Mouse (Mus musculus): ENCODE measurements around the gene Diablo.

Diablo gene

DNA sequence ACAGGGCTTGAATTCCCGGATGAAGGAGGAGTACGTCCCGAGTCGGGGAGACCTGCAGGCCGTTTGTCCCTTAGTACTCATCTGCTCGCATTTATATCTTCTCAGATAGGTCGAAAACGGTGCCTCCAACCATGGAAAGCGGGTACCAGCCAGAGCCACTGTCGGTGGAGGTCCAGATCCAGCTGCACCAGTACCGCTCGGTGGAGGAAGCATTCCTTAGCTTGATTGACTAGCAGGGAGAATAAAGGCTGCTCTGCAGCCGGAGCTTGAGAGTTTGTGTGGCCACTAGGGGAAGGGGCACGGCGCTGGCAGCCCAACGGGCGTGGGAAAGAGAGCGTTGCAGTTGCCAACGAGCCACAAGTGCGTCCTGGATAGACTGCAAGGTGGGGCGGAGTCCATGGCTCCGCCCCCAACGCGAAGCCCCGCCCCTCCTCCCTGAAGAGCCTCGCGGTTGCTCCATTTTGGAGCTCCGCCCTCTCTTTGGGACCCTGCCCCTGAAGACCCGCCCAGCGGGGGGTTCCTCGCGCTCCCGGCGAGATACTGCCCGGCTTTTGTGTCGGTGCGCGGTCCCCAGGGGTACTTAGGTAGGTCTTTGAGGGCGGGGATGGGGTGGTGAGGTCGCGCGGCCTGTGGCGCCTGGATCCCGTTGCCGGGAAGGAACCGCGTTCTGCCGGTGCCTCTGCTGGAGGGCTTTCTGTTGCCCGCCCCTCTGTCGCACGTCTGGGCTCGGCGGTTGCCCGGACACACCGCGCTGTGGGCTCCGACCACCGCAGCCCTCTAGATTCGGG lies 15.8 kb downstream of the Diablo start:
- in situ Hi-C loops (cut with MboI; ENCODE audit: unreplicated experiment in 2 of 2), result no loop called here

DNA sequence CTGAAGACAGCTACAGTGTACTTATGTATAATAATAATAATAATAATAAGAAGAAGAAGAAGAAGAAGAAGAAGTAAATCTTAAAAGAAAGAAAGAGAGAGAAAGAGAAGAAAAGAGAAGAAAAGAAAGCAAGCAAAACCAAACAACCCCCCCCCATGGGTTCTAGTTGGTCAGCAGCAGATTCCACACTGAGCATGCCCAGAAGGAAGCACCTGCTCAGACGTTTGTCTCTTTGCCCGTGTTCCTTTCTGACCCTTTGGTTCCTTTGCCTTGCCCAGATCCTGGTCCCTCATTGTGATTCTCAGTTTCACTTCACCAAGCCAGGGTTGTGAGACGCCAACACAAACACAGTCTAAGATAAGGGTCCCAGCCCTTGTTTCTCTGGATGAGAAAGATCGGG lies 22.0 kb downstream of the Diablo start:
- in situ Hi-C loops (cut with MboI; ENCODE audit: unreplicated experiment in 2 of 2), result no loop called here

DNA sequence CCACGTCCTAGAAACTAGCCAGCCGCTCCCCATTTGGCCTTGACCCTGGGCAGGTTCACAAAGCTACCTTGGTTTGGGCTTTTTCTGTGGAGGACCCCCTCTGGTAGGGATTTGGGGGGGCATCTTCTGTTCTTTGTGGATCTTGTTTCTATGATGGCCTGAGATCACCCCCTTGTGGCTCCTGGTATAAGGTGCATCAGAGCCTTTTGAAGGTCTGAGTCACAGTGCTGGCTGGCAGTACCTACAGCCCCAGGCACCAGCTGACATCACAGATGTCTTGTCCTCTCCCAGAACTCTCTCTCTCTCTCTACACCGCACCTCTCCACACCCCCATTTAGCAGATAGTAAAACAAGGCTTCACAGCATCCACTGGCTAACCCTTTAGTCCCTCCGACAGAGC lies 24.3 kb downstream of the Diablo start:
- in situ Hi-C loops (cut with MboI; ENCODE audit: unreplicated experiment in 2 of 2), result loop anchor here (5.0 kb wide), 1 partner anchor 57 kb away; no protein-coding TSS in a partner anchor

DNA sequence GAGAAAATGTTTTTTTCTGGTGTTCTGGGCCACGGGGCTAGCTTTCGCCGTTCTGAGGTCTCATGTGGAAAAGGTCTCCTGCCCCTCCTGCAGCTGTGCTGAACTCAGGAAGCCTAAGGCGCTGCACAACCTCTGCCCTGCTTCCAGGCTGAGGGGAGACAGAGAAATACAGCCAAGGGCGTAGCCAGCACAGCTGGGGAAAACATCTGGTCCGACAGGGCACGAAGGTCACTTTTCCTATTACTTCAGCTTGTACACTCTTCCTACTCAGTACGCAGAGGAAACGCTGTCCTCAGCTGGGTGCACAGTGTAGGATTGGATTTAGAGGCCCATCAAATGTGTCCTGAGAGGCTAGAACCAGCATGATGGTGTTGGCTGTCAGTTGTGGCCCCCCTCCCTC lies 34.0 kb downstream of the Diablo start:
- in situ Hi-C loops (cut with MboI; ENCODE audit: unreplicated experiment in 2 of 2), result no loop called here

- in situ Hi-C loops (cut with MboI; ENCODE audit: unreplicated experiment in 2 of 2), result no loop called here
Measured at GRCm38 (mm10) chr5:123489112-123489785, 34.7 kb downstream of the Diablo start, which contains the start of the genes Lrrc43 and Il31. Gene Lrrc43 (plus strand): TSS chr5:123489305. Gene Il31 (minus strand): TSS chr5:123489489.

DNA sequence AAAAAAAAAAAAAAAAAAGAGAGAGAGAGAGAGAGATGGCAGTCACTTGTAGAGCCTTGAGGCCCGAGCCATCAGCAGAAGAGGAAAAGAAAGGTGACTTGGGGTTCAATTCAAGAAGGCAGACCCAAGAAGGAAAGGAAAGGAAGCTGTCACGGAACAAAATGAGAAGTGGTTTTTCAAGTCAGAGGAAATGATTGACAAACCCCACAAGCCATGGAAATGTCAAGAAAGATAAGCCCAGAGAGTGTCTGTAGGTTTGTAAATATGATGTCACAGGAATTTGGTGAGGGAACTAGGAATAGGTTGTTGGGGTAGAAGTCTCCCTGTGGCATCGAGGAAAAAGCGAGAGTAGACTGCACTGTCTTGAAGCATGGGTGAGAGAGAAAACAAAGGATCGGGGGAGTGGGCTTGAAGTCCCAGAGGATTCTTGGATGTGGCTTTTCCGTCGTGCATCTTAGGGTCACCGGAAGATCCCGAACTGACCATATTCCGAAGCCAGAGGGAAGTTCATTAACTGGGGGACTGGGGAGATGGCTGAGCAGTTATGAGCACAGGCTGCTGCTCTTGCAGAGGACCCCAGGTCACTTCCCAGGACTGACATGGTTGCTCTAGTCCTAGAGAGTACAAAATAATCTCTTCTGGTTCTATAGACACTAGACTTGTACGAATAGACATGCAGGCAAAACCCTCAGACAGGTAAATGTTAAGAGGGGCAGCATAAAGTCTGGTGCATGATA lies 36.1 kb downstream of the Diablo start:
- in situ Hi-C loops (cut with MboI; ENCODE audit: unreplicated experiment in 2 of 2), result no loop called here

- in situ Hi-C loops (cut with MboI; ENCODE audit: unreplicated experiment in 2 of 2), result no loop called here
Measured at GRCm38 (mm10) chr5:123473817-123474216, 50.2 kb downstream of the Diablo start.

- in situ Hi-C loops (cut with MboI; ENCODE audit: unreplicated experiment in 2 of 2), result no loop called here
Measured at GRCm38 (mm10) chr5:123470784-123471400, 53.1 kb downstream of the Diablo start.

DNA sequence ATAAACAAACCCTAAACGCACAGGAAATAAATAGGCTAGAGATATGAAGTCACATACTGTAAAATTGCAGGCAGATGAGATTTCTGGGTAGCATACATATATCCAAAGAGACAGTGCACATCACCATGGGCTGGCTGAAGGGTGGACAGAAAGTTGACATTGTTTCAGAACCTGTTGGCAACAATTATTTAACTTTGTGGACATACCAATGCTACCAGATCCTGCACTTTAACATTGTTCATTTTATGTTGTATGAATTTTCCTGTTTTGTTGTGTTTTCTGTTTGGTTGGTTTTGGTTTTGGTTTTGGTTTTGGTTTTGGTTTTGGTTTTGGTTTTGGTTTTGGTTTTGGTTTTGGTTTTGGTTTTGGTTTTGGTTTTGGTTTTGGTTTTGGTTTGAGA lies 59.3 kb downstream of the Diablo start:
- in situ Hi-C loops (cut with MboI; ENCODE audit: unreplicated experiment in 2 of 2), result no loop called here

- in situ Hi-C loops (cut with MboI; ENCODE audit: unreplicated experiment in 2 of 2), result no loop called here
Measured at GRCm38 (mm10) chr5:123461420-123461819, 62.6 kb downstream of the Diablo start.
